Mouse (Mus musculus): ENCODE results near the gene Kcnb1.

DNA sequence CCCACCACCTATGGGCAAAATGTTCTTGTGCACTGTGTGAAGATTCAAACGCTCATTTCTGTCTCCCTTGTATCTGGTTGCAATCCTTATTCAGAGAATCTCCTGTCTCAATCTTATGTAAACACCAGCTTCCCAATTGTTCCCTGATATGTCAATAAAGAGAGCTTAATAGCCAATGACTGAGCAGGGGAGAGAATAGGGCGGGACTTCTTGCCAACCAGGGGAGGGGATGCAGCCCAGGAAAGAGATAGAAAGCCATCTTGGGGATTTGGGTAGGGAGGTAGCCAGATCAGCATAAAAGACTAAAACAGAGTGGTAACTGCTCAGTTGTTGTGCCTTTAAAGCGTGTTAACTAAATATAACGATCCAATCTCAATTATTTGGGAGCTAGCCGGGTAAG is 30.8 kb upstream of the Kcnb1 start:
- no peak for TF ChIP-seq CTCF (IDR thresholded peaks at IDR 0.05; ENCODE audit: low read depth, low read length)
- TF ChIP-seq POLR2A (IDR thresholded peaks at IDR 0.05; ENCODE audit: insufficient read depth, low read length), result no peak

All from ES-Bruce4 (cell line).